Mouse (Mus musculus): ENCODE results near the gene Uts2. TPM values are rescaled to one million over a fixed set of nuclear protein-coding genes. Genes with fewer than 3 reads are reported as not detected.

Uts2 gene
- polyA plus RNA-seq, 1 experiment from 2014 or later: not detected

DNA sequence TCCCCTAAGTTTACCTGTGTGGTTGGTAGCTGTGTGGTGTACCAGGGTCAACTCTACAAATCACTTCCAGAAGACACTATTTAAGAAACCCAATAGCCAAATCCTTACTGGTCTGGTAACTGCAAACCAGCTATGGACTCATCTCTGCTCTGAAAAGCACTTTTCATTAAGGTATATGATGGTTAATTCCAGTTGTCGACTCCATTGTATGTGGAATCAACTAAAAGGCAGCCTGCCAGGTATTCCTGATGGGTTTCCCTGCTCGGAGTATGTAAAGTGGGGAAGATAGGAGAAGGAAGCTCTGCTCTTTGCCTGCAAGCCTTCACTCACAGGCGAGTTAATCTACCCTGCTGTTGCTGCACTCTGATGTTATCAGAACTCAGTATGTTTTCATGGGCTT is 49.6 kb downstream of the Uts2 start:
- H3K4me3 ChIP-seq (replicated peaks; ENCODE audit: low read depth, low read length): no peak overlapping the region
- TF ChIP-seq CTCF (IDR thresholded peaks at IDR 0.05; ENCODE audit: low read depth): no peak
- ATAC-seq (replicated peaks; ENCODE audit: low FRiP score, low read depth) (no peak), DNase-seq (ENCODE audit: low spot score) (no peak)
- H3K9ac ChIP-seq (ENCODE audit: low read depth, low read length): no peak overlapping the region
- no peaks in the 10 kb centered on the region for H3K9me3 ChIP-seq (replicated peaks; ENCODE audit: low read length)
- 90% methylated on average over 3 of the region's 3 CpGs for WGBS
- H3K27ac ChIP-seq: no peak overlapping the region
- peaks cover 35% of the 10 kb centered on the region for H3K36me3 ChIP-seq (ENCODE audit: insufficient read depth, low read length)
- H3K4me2 ChIP-seq (ENCODE audit: low read length): no peak overlapping the region
- peaks cover 9% of the 10 kb centered on the region for H3K4me1 ChIP-seq (replicated peaks; ENCODE audit: insufficient read depth, low read length)
- H3K27me3 ChIP-seq (ENCODE audit: insufficient read depth, low read length): no peaks in the 10 kb centered on the region

DNA sequence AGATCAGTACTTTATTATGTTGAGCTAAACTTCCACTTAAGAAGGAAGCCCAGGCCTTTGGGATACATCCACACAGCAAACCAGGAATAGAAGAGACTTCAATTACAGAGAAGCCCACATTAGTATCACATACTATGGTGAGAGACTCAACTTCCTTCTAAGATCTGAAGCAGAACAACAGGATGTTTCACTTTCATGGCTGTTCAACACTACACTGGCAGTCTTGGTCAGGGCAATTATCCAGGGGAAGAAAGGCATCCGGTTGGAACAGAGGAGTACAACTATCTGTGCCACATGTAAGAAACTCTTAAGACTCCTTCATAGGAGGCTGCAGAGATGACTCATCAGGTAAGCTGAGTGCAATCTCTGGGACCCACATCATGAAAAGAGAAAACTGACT is 54.3 kb downstream of the Uts2 start:
- DNase-seq (ENCODE audit: low spot score) (no peak), ATAC-seq (replicated peaks; ENCODE audit: low FRiP score, low read depth) (no peak)
- Histone ChIP-seq H3K36me3 (ENCODE audit: insufficient read depth, low read length) (peaks cover 41% of the 10 kb centered on the region), H3K9me3 (replicated peaks; ENCODE audit: low read length) (no peaks in the 10 kb centered on the region), H3K27ac (no peak overlapping the region), H3K27me3 (ENCODE audit: insufficient read depth, low read length) (no peaks in the 10 kb centered on the region), H3K9ac (ENCODE audit: low read depth, low read length) (no peak overlapping the region), H3K4me2 (ENCODE audit: low read length) (no peak overlapping the region), H3K4me3 (replicated peaks; ENCODE audit: low read depth, low read length) (no peak overlapping the region), H3K4me1 (replicated peaks; ENCODE audit: insufficient read depth, low read length) (0 out of 2 replicates have a peak, but pooled peaks cover 3% of the 10 kb centered on the region)
- no peak for TF ChIP-seq CTCF (IDR thresholded peaks at IDR 0.05; ENCODE audit: low read depth)
- WGBS: 79% methylated on average over 1 of the region's 1 CpGs

Other genes with a start within 250 kb of the Uts2 start
- 34.1 and 35.5 TPM in 2 replicates for gene Errfi1, start 143.2 kb upstream of the Uts2 start, polyA plus RNA-seq (2015; fragmentation: Nextera tagmentation; extraction: Ambion mirVana)
- gene Park7, start 82.7 kb upstream of the Uts2 start, polyA plus RNA-seq (2015; fragmentation: Nextera tagmentation; extraction: Ambion mirVana): 419 and 424 TPM in 2 replicates
- gene Tnfrsf9, start 82.5 kb upstream of the Uts2 start, polyA plus RNA-seq (2015; fragmentation: Nextera tagmentation; extraction: Ambion mirVana): 0.13 TPM in 2 replicates
- 6.0 and 6.7 TPM in 2 replicates for gene Per3, start 47.6 kb downstream of the Uts2 start, polyA plus RNA-seq (2015; fragmentation: Nextera tagmentation; extraction: Ambion mirVana)
- 92.2 and 99.7 TPM in 2 replicates for gene Vamp3, start 60.9 kb downstream of the Uts2 start, polyA plus RNA-seq (2015; fragmentation: Nextera tagmentation; extraction: Ambion mirVana)
- 0.32 TPM in 1 of 2 replicates, not detected in the other for gene Gm13090, start 92.5 kb downstream of the Uts2 start, polyA plus RNA-seq (2015; fragmentation: Nextera tagmentation; extraction: Ambion mirVana)

All from kidney, postnatal 0 days (tissue).